Mouse (Mus musculus) adrenal gland, postnatal 36 days (tissue): ENCODE measurements around the gene Schip1. TPM values are rescaled to one million over a fixed set of nuclear protein-coding genes. Genes with fewer than 3 reads are reported as not detected.

ENCODE experiments used
- DNase-seq, 2 experiments: peaks; one replicate each; pipeline ENCODE4 v3.0.0; 2021; ENCODE audit warnings: mixed read lengths in 1 of 2
- total RNA-seq, 2 experiments: library from RNA; stranded (reverse); gene quantifications; 2 replicates each; pipeline ENCODE4 v1.2.3; 2021

Gene Schip1
- total RNA-seq, 2 experiments from 2014 or later = 11.4 to 18.3 TPM

DNA sequence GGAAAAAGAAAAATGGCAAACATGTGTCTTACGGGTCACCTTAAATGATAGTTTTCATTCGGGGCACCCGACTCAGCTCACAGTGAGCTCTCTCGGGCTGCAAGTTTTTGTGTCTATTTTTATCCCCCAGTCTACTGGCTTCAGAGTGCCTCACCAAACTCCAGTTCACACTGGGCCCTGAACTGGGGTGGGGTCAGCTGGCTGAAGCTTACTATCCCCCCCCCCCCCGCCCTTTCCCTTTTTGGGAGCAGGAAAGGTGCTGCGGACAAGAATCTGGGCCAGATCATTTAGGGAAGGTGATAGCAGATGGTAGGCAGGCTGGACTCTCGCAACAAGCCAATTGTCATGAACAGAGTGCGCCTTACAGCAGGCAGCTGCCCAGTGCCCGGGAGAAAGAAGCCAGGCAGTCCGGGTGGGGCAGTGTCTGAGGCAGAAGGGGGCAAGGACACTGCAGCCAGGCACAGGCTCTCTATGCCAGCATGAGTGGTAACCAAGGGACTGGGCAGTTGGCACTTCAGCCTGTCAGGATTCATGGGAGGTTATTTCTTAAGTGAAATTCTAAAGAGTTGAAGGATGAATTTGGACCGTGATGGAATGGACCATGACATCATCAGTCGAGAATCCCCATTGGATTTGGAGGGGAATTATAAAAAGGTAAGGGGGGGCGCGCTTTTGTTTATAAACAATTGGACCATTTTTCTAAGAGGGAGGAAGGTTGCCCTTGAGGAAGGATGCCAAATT lies 519.3 kb downstream of the Schip1 start:
- peak; percentile 65 to 73 for DNase-seq

DNA sequence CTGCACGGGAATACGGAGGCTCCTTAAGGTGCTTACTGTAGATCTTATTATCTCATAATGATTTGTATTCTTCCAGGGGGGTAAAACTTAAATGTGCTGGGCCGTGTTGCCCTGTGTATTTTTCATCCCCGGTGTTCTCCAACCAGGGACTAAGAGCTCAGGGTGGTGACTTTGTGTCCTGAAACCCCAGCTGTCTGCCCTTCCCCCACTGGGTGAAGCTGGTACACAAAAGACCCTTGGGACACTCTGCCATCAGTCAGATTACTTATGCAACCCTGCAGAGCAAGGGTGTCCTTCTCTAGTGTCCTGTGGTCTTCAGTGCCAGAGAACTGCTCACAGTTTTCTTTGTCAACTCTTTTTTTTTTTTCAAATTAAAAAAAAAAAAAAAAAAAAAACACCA lies 520.6 kb downstream of the Schip1 start:
- DNase-seq = no peak

DNA sequence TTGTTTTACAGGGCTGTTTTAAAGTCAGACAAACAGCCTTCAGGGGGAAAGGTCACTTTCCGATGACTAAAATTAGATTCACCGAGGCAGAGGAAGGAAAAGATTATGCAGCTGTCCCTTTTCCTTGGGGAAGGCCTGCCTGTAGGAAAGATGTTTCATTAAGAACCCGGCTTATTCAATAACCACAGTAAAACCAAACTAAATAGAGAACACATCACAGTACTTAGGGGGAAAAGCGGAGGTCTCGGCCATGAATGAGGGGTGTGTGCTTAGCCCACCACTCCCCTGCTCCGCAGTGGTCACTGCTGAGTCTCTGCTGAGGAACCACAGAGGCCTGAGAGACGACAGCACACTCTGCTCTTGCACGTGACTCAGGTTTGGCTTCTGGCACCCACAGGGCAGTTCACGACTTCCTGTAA lies 522.1 kb downstream of the Schip1 start:
- DNase-seq = no peak

DNA sequence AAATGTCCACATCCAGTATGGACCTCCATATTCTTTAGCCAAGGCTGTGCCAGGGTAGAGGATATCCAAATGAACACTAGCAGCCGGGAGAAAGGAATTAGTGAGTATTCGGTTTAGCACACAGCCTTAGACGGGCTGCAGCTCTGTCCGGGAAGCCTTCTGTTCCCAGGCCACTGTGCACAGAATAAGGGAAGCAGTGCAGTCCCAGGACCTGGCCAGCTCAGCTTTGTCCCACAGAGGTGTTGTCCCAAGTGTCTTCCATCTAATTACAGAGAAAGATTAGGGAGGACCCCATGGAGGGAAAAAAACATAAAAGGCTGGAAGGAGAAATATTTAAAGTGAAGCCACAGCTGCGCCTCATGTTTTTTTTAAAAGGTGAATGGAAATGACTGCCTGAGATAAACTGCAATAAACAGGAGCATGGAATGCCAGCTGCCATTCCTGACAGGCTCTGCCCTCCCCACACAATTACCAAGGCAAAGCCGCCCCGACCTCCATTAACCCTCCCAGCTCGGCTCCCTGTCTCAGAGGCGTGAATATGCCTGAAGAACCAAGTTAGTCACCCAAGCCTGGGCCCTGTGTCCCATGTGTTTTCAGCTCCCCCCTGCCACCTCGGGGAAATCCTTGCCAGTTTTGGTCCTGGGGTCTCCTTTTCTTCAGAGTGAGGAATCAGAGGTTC lies 523.1 kb downstream of the Schip1 start:
- DNase-seq = no peak

DNA sequence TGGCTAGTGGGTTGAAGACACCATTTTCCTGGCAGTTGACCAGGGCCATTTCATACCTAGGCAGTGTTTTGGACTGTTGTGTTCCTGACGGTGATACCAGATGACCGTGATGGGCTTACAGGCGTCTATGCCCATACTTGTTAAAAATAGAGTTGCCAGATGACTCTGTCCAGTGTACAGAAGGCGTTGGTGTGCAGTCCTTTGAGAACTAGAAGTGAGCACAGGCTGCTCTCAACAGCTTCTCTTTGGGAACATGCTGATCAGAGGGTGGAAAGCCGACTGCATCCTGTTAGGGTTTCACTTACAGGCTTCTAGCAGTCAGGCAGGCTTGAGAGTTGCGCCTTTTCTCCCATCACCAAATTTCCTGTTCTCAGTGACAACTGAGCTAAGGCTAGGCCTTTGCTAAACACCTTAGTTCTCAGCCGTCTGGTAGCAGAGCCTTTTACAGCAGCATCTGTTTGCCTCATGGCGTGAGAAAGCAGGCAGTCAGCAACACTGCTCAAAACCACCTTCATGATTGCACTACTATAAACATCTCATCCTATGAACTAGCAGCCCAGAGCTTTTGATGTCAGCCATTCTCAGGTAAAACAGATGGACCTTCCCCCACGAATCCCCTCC lies 524.7 kb downstream of the Schip1 start:
- DNase-seq = no peak

DNA sequence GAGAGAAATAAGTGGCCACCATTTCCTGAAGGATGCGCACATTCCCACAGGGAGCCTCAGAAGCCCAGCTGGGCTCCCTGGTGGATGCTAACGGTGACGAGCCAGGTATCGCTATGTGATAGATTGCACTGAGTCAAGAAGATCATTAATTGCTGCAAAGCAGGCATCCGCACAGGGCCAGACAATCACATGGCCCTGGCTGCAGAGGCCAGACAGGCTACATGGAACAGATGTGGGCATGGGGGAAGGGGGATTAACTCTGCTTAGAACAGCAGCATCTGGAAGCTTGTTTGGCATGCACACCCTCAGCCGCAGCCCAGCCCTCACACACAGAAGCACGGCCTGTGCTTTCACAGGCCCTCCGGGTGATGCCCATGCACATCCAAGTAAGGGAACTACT lies 525.8 kb downstream of the Schip1 start:
- DNase-seq = no peak

DNA sequence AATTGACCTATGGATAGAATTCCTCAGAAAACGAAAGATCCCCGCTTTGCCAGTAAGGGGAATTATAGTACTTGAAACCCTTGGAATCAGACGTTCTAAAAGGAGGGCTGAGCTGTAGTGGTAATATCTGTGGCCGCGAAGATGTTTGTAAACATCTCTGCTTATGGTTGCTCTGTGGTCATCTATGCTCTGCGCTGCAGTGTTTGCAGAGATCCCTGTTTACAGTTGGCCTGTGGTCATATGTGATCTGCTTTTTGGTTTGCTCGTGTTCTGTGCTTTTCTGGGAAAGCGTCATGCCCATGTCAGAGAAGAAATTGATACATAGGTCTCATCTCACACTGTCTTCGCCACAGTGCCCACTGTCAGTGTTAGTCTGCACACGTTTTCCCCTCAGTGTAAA lies 528.0 kb downstream of the Schip1 start:
- DNase-seq = no peak

DNA sequence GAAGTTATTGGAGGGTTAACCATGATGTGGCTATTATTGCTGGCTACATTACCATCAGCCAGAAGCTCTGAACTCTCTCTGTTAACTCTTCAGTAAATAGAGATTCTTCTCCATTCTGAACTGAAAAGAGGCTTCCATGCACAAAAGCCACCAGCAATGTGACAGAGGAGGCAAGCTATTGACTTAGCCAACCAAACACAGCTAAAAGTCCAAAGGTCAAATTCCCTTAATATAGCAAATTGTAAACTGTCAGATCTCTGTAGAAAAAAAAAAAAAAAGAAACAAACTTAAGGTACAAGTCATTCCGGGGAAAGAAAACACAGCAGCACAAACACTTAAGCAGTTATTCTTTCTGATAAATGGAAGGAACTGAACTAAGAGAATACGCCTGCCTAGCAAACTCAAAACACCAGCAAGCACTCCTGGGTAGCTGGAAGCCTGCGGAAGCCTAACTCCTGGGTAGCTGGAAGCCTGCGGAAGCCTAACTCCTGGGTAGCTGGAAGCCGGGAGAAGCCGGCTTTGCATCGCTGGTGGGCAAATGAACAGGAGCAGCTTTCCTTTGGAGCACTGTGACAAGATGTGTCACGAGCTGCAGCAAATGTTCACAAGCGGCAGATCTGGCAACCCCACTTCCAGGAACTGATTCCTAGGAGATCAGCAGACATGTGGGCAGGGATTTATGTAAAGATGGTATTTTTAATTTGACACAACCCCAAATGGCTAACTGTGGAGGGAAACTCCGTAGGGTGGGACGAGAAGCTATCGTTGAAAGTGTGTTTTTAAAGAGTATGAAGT lies 528.7 kb downstream of the Schip1 start:
- DNase-seq = no peak

DNA sequence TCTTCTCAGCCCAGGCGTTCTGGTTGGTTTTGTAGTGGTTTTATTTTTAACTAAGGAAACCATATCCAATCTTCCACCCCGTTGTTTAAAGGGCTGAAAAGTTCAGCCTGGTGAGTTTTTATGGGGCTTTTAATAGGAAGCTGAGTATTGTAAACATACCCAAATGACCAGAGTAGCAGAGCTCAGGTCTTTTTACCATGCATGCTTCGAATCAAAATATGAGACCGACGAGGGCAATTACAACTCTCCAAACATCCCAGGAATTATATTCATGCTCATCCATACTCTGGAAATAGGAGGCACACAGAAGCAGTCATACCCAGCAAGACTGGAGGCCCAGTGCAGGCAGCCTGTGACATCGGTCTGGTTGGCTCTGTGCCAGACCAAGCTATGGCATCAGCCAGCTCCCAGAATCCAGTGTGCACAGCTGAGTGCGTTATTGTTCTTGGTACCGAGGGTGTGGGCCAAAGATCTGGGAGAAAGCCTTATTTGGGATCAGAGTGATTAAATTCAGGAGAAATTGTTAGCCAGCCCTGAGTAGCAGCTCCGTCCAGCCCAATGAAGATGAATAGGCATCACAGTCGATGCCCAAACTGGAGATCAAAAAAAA lies 530.8 kb downstream of the Schip1 start:
- no peak for DNase-seq

DNA sequence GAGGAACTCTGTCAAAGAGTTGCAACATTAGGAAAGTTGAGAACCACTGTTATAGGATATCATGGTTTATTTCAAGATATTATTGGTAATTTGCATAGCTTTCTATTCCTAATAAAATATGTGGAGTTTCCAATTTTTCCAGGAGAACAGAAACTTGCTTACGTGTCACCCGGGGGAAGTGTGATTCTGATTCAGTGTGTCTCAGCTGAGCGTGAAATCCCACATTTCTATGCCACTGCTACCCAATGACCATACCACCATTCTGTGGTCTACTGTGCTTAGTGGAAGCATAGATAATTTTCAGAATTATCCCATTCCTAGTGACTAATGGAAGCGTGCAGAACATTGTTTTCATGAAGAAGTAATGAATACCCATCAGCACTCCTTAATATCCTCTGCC lies 532.3 kb downstream of the Schip1 start:
- no peak for DNase-seq

DNA sequence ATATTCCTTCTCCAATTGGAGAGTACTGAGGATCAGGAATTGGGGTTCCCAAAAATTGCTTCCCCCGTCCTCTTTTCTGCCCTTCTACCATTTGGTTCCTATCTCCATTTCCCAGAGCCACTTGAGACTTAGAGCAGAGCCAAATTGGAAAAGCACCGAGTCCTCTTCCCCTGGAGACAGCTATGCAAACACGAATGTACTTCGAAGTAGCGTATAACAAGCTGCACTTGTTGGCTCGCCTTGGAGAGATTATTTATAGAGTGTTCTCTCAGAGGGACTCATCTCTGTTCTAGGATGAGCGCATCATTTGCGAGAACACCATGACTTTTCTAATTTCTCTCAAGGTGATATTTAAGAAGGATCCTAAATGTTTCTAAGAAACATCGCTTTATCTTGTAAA lies 538.3 kb downstream of the Schip1 start:
- DNase-seq = no peak

DNA sequence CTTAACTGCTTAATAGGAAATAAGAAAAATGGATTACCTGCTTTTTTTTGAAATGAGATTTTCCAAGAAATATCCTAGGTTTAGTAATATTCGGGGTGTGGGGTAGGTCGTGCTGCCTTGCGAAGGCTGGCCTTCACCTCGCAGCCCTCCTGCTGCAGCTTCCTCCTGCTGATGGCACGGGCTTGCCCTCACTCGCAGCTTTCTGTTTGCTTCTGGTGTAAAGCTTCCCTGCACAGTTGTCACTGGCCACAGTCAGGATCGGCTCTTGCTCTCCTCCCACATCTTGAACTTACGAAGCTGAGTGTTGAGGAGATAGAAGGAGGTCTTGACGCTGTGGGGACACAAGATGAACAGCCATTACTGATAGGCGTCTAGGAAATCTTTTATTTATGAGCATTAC lies 539.9 kb downstream of the Schip1 start:
- no peak for DNase-seq

DNA sequence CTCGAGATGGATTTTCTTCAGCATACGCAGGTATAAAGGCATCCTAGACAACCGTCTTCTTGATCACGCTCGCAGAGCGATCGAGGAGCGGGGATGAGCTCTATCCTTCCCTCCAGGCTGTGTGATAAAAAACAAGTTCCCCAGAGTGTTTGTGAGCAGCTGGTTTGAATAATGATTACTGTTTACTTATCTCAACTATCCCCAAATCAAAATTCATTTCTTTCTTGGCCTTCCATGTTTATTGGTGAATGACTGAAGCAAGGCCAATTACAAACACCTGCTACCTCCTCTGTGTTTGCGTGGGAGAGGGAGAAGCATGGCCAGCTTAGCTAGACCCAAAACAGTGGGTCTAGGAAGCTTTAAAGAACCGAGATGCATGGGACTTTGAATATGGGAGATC lies 540.4 kb downstream of the Schip1 start:
- no peak for DNase-seq

DNA sequence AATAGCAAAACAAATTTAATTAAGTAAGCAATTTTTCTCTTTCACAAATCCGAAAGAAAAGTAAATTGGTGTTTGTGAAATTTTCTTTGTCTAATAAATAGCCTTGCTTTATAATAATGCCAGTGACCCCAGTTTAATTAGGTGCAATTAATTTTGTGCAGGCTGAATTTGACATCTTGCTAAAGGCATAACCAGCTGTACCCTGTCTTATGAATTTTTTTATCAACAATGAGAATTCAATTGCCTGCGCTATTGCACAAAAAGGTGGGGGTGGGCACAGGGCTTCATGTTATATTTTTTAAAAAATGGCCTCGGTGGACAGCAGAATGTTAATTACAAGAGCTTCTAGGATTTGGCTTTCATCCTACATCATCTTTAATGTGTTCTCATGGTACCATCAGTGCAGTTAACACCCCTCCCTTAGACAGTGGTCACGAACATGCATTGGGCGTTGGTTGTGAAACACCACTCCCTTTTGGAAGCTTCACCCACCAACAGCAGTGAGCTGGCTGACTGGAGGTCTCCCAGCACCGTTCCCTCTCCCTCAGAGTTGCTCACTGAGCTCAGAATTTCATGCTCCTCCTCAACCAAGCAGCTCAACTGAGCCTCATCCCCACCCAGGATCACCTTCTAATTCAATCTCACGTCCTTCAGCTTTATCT lies 541.5 kb downstream of the Schip1 start:
- no peak for DNase-seq

DNA sequence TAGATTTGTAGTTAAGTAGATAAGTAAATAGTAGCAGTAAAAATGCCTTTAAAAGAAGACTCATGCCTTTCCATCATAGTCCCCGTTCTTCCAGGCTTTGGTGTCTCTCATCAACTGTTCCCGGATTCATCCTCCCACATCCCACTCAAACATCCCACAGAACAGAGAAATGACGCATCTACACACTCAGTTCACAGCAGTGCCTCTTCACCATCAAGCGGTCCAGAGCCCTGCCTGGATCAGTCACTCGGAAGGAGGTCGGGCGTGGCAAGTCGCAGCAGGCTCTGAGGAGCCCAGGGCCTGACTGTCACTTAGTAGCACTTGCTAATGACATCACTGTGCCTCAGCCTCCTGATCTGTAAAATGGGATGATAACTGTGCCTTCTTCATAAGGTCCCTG lies 542.1 kb downstream of the Schip1 start:
- DNase-seq = no peak

DNA sequence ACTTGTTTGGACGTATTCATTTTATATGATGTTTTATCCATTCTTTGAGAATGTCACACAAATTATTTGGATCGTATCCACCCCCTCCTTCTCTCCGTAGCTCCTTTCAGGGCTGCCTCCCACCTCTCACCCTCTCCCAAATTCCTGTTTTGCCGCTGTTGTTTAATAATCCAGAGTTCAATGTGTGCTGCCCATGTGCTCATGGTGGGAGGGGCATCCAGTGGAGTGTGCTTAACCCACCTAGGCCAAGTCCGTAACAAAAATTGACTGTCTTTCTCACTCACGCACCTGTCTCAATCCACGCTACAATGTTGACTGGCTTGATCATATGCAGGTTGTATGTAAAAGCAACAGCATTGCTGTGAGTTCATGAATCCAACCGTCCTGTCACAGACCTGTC lies 542.7 kb downstream of the Schip1 start:
- DNase-seq = no peak

DNA sequence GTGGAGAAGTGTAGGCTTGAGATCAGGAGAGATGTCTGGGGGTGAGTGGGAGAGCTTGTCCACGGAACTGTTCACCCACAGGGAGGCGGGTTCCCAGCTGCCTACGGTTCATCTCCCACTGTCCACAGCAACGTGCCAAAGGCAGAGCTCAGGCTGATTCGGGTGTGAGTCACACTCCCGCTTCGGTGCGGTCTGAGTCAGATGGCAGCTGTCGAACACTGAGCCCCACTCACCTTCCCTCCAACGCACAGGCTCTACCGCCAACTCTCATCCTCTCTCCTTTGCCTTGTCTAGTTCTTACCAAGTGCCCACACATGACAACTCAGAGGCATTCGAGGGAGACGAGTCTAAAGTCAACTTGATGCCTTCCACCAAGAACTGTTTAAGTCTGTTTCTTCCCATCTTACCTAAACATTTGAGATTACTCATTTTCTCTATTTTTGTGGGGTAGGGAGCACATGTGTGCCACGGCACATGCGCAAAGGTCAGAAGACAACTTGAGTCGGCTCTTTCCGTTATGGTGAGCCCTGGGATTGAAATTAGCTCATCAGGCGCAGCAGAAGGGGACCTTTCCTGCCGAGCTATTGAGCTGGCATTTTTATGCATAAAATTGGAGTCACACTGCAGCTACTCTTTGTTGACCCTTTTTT lies 544.4 kb downstream of the Schip1 start:
- DNase-seq = peak; percentile 62 to 70

DNA sequence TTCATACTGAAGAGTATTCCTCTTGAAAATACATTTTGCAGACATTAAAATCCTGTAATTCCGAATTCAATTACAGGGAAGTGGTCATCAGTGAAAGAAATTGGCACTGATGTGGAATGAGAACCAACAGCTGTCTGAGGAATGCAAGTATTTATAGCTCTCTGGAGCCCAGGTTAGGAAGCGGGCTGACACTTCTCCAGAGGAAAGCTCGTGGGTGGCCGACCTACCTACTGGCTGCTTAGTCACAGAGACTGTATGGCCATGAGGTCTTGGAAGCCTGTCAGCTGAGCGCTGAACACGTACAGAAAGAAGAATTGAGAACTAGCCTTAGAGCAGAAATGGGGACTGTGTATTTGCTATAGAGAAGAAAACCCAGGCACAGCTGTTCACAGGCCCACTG lies 545.4 kb downstream of the Schip1 start:
- peak in 1 of 2 experiments; percentile 20 for DNase-seq

DNA sequence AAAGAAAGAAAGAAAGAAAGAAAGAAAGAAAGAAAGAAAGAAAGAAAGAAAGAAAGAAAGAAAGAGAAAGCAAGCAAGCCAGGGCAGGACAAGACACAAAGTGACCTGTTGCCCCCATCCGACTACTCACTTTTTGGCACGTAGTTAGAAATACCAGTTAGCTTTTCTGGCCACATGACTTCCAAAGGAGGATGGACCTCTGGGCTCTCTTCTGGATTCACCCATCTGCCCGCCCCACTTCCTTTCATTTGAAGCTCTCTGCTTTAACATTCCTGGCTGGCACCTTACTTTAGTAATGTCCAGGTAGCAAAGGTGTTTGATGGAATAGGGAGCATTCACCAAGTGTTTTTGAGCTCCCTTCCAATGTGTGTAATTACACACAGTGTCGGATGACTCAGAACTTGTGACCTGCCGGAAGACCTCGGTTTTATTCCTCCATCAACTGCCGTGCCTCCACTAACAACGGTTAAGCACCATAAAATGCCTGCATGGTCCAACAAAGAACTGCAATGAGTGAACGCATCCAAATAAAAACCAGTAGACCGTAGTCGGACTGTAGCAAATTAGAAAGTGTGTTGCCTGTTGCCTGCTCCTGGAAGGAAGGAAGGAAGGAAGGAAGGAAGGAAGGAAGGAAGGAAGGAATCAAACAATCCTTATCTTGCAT lies 546.1 kb downstream of the Schip1 start:
- DNase-seq = no peak

DNA sequence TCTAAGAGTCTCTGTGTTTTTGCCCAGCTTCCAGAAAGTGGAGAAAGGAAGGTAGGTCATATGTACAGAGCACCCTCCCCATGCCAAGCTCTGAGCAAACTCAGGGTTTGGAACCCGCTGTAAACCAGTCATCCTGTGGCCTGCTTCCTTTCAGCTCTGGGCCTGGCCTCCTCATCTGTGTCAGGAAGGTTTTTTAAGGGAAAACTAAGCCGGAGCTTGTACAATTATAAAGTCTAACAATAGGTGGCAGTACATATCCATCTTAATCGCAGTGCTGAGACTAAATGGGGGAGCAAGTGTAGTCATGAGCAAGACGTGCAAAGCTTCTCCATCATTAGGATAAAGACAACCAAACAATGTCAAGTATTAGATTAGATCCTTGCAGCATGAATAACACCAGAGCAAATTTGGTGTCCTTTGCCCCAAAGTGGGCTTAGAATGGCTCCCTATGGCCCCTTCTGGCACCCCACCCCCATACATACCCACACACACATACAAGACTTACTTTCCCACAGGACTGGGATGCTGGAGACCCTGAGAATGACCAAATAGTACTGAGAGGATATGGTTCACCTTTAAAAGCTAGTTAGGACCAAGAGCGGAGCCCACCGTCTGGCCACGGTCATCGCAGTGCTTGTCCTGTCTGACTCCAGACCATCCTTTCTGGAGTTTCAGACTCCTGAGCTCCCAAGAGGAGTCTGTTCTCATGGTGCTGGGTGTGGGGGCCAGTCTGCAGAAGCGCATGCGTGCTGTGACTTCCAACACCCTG lies 550.6 kb downstream of the Schip1 start:
- no peak for DNase-seq
